Mouse (Mus musculus): ENCODE data around the gene Faf1. TPM values are rescaled to one million over a fixed set of nuclear protein-coding genes. Genes with fewer than 3 reads are reported as not detected.

The Faf1 gene
- polyA plus RNA-seq, 1 experiment from 2014 or later: 18.5 TPM

DNA sequence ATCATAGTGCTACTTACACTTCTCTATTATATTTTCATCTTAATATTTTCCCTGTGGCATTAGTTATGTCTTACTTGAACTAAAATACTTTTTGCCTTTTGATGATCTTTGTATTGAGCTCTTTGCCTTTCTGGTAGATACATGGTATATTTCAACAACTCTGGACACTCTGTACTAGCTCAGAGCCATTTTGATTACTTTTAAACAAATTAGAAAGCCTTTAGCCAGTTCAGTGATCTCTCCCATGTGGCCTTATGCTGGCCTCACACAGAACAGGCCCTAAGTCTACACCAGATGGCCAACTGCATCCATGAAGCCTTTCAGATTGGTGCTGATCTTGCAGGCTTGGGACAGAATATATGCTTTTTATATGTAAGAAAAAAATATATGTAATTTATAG is 23.1 kb upstream of the Faf1 start:
- Histone ChIP-seq H3K4me1 (ENCODE audit: control insufficient read depth, insufficient read depth, low read length) (peaks cover 12% of the 10 kb centered on the region), H3K27me3 (ENCODE audit: control insufficient read depth, insufficient read depth, low read length) (peaks cover 15% of the 10 kb centered on the region), H3K36me3 (ENCODE audit: control insufficient read depth, insufficient read depth) (no peaks in the 10 kb centered on the region), H3K9ac (ENCODE audit: low read length) (no peak overlapping the region), H3K4me2 (ENCODE audit: low read depth, low read length) (no peak overlapping the region), H3K4me3 (ENCODE audit: low read length) (no peak overlapping the region), H3K27ac (ENCODE audit: low read length) (no peak overlapping the region), H3K9me3 (replicated peaks; ENCODE audit: control insufficient read depth, low read length) (no peaks in the 10 kb centered on the region)
- ATAC-seq (replicated peaks; ENCODE audit: extremely low read depth, insufficient read depth, low FRiP score): no peak

DNA sequence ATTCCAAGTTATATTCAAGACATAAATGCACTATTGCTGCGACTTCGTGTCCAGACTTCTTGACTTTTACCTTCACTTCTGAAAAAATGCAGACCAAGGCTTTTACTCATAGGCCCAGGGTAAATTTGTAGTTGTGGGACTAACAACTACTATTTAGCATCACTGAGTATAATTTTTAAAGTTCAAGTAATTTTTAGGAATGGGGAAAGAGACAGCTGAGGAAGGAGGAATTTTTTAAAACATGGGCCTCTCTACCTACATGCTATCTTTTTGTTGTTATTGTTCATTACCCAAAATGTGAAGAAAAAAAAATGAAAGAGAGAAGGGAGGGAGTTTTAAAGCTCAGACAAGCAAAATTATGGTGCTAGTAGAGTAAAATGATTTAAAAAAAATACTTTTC is 21.7 kb upstream of the Faf1 start:
- H3K36me3 ChIP-seq (ENCODE audit: control insufficient read depth, insufficient read depth): no peaks in the 10 kb centered on the region
- peaks cover 22% of the 10 kb centered on the region for H3K27me3 ChIP-seq (ENCODE audit: control insufficient read depth, insufficient read depth, low read length)
- no peak overlapping the region for H3K9ac ChIP-seq (ENCODE audit: low read length)
- H3K9me3 ChIP-seq (replicated peaks; ENCODE audit: control insufficient read depth, low read length): no peaks in the 10 kb centered on the region
- 75% methylated on average over 2 of the region's 2 CpGs for WGBS
- no peak overlapping the region for H3K4me2 ChIP-seq (ENCODE audit: low read depth, low read length)
- no peak overlapping the region for H3K4me3 ChIP-seq (ENCODE audit: low read length)
- H3K4me1 ChIP-seq (ENCODE audit: control insufficient read depth, insufficient read depth, low read length): peaks cover 12% of the 10 kb centered on the region
- ATAC-seq (replicated peaks; ENCODE audit: extremely low read depth, insufficient read depth, low FRiP score): no peak
- no peak overlapping the region for H3K27ac ChIP-seq (ENCODE audit: low read length)

GRCm38 (mm10) chr4:109655738-109656137 is 20.6 kb upstream of the Faf1 start:
- no peaks in the 10 kb centered on the region for H3K9me3 ChIP-seq (replicated peaks; ENCODE audit: control insufficient read depth, low read length)
- peaks cover 29% of the 10 kb centered on the region for H3K27me3 ChIP-seq (ENCODE audit: control insufficient read depth, insufficient read depth, low read length)
- no peaks in the 10 kb centered on the region for H3K36me3 ChIP-seq (ENCODE audit: control insufficient read depth, insufficient read depth)
- no peak overlapping the region for H3K27ac ChIP-seq (ENCODE audit: low read length)
- H3K4me2 ChIP-seq (ENCODE audit: low read depth, low read length): no peak overlapping the region
- H3K9ac ChIP-seq (ENCODE audit: low read length): no peak overlapping the region
- no peak overlapping the region for H3K4me3 ChIP-seq (ENCODE audit: low read length)
- ATAC-seq (replicated peaks; ENCODE audit: extremely low read depth, insufficient read depth, low FRiP score): no peak
- WGBS: 68% methylated on average over 2 of the region's 2 CpGs
- peaks cover 12% of the 10 kb centered on the region for H3K4me1 ChIP-seq (ENCODE audit: control insufficient read depth, insufficient read depth, low read length)

GRCm38 (mm10) chr4:109656301-109656700 is 20.1 kb upstream of the Faf1 start:
- no peak overlapping the region for H3K4me3 ChIP-seq (ENCODE audit: low read length)
- H3K27ac ChIP-seq (ENCODE audit: low read length): no peak overlapping the region

GRCm38 (mm10) chr4:109657021-109657850 is 19.2 kb upstream of the Faf1 start:
- Histone ChIP-seq H3K9ac (ENCODE audit: low read length) (peak overlapping the region; percentile 76), H3K9me3 (replicated peaks; ENCODE audit: control insufficient read depth, low read length) (no peaks in the 10 kb centered on the region), H3K27me3 (ENCODE audit: control insufficient read depth, insufficient read depth, low read length) (peaks cover 34% of the 10 kb centered on the region), H3K36me3 (ENCODE audit: control insufficient read depth, insufficient read depth) (no peaks in the 10 kb centered on the region), H3K4me3 (ENCODE audit: low read length) (peak overlapping the region; percentile 71), H3K4me2 (ENCODE audit: low read depth, low read length) (peak overlapping the region; percentile 98), H3K4me1 (ENCODE audit: control insufficient read depth, insufficient read depth, low read length) (peaks cover 12% of the 10 kb centered on the region), H3K27ac (ENCODE audit: low read length) (no peak overlapping the region)
- WGBS: 1% methylated on average over 53 of the region's 53 CpGs
- peak; percentile 75 for ATAC-seq (replicated peaks; ENCODE audit: extremely low read depth, insufficient read depth, low FRiP score)

More at GRCm38 (mm10) chr4:109656301-109656700, 20.1 kb upstream of the Faf1 start:
- Histone ChIP-seq H3K4me1 (ENCODE audit: control insufficient read depth, insufficient read depth, low read length) (peaks cover 12% of the 10 kb centered on the region), H3K36me3 (ENCODE audit: control insufficient read depth, insufficient read depth) (no peaks in the 10 kb centered on the region), H3K27me3 (ENCODE audit: control insufficient read depth, insufficient read depth, low read length) (peaks cover 32% of the 10 kb centered on the region), H3K9me3 (replicated peaks; ENCODE audit: control insufficient read depth, low read length) (no peaks in the 10 kb centered on the region), H3K9ac (ENCODE audit: low read length) (no peak overlapping the region), H3K4me2 (ENCODE audit: low read depth, low read length) (peak overlapping the region; percentile 98; the same call in 1 of the 2 replicates)
- 52% methylated on average over 4 of the region's 4 CpGs for WGBS
- no peak for ATAC-seq (replicated peaks; ENCODE audit: extremely low read depth, insufficient read depth, low FRiP score)

DNA sequence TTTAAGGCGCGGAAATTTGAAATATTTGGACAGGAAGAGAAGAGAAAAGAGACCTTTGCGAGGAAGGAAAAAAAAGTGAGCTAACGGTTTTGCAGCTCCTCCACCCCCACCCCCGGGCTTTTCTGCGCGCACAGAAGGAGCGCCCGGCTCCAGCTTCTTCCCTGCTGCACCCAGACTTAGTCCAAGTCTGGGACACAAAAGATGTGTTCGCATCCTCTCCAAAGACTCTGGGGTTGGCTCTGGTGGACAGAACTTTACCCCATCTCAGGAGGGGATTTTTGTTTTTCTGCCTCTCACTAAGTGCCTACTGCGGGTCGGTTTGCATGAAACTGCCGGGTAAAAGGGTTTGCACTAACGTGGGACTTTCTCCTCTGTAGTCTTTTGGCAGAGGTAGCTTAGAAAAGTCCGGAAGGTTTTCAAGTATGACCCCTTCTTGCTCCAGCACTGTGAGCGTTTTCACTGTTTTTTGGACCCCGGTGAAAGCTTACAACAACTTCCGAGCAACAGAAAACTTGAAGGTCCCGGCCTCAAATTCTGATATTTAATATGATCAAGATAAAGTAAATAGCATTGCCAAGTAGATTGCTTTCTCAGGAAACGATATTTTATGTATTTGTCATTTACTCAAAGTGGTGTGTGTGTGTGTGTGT is 18.4 kb upstream of the Faf1 start:
- peak overlapping the region; percentile 76 for H3K9ac ChIP-seq (ENCODE audit: low read length)
- H3K4me1 ChIP-seq (ENCODE audit: control insufficient read depth, insufficient read depth, low read length): peaks cover 12% of the 10 kb centered on the region
- H3K27ac ChIP-seq (ENCODE audit: low read length): no peak overlapping the region
- no peak for ATAC-seq (replicated peaks; ENCODE audit: extremely low read depth, insufficient read depth, low FRiP score)
- H3K27me3 ChIP-seq (ENCODE audit: control insufficient read depth, insufficient read depth, low read length): peaks cover 36% of the 10 kb centered on the region
- 4% methylated on average over 20 of the region's 20 CpGs for WGBS
- H3K4me2 ChIP-seq (ENCODE audit: low read depth, low read length): peak overlapping the region; percentile 98
- H3K9me3 ChIP-seq (replicated peaks; ENCODE audit: control insufficient read depth, low read length): no peaks in the 10 kb centered on the region
- H3K4me3 ChIP-seq (ENCODE audit: low read length): peak overlapping the region; percentile 71
- H3K36me3 ChIP-seq (ENCODE audit: control insufficient read depth, insufficient read depth): no peaks in the 10 kb centered on the region

DNA sequence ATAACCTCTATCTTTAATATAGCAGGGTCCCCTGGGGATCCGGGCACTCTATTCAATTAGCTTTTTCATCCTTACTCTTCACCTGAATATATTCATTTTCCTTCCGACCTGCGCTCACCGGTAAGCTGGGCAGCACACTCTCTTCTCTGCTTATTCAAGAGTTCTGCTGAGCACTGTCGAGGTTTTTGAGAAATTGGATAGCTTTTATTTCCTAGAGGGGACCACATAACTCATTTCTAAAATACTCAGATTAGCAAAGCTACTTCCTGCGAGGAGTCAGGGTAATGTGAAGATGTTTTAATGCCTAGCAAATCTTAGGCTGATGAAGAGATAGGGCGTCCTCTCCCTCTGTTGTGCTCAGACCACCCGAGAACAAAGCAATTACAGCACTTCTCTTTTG is 17.6 kb upstream of the Faf1 start:
- peaks cover 36% of the 10 kb centered on the region for H3K27me3 ChIP-seq (ENCODE audit: control insufficient read depth, insufficient read depth, low read length)
- H3K9me3 ChIP-seq (replicated peaks; ENCODE audit: control insufficient read depth, low read length): no peaks in the 10 kb centered on the region
- H3K4me2 ChIP-seq (ENCODE audit: low read depth, low read length): no peak overlapping the region
- WGBS: 29% methylated on average over 8 of the region's 8 CpGs
- no peak for ATAC-seq (replicated peaks; ENCODE audit: extremely low read depth, insufficient read depth, low FRiP score)
- H3K9ac ChIP-seq (ENCODE audit: low read length): no peak overlapping the region
- H3K36me3 ChIP-seq (ENCODE audit: control insufficient read depth, insufficient read depth): no peaks in the 10 kb centered on the region
- no peak overlapping the region for H3K4me3 ChIP-seq (ENCODE audit: low read length)
- H3K4me1 ChIP-seq (ENCODE audit: control insufficient read depth, insufficient read depth, low read length): peaks cover 12% of the 10 kb centered on the region
- H3K27ac ChIP-seq (ENCODE audit: low read length): no peak overlapping the region

DNA sequence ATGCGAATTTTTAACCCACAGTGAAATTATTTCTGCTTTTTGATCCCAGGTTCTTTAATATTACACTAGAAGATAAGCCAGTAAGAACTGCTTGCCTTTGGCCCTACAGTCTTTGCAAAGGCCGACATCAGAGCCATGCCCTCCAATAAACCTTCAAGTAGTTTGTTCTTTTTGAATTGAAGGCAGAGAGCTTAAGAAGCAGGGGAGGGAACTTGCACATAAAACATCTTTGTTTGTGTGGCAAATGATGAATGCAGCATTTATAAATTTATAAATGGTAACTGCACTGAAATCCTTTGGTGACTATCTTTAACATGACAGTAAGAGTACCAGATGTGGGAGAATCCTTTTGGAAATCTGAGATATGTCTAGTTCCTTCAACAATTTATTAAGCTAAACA is 16.8 kb upstream of the Faf1 start:
- H3K9ac ChIP-seq (ENCODE audit: low read length): no peak overlapping the region
- peaks cover 17% of the 10 kb centered on the region for H3K4me1 ChIP-seq (ENCODE audit: control insufficient read depth, insufficient read depth, low read length)
- 73% methylated on average over 2 of the region's 2 CpGs for WGBS
- no peaks in the 10 kb centered on the region for H3K9me3 ChIP-seq (replicated peaks; ENCODE audit: control insufficient read depth, low read length)
- no peak overlapping the region for H3K4me2 ChIP-seq (ENCODE audit: low read depth, low read length)
- H3K27me3 ChIP-seq (ENCODE audit: control insufficient read depth, insufficient read depth, low read length): peaks cover 36% of the 10 kb centered on the region
- H3K36me3 ChIP-seq (ENCODE audit: control insufficient read depth, insufficient read depth): no peaks in the 10 kb centered on the region
- ATAC-seq (replicated peaks; ENCODE audit: extremely low read depth, insufficient read depth, low FRiP score): no peak
- H3K27ac ChIP-seq (ENCODE audit: low read length): no peak overlapping the region
- H3K4me3 ChIP-seq (ENCODE audit: low read length): no peak overlapping the region

GRCm38 (mm10) chr4:109660568-109660967 is 15.8 kb upstream of the Faf1 start:
- Histone ChIP-seq H3K27ac (ENCODE audit: low read length) (no peak overlapping the region), H3K9me3 (replicated peaks; ENCODE audit: control insufficient read depth, low read length) (no peaks in the 10 kb centered on the region), H3K4me3 (ENCODE audit: low read length) (no peak overlapping the region), H3K36me3 (ENCODE audit: control insufficient read depth, insufficient read depth) (no peaks in the 10 kb centered on the region), H3K4me1 (ENCODE audit: control insufficient read depth, insufficient read depth, low read length) (peaks cover 21% of the 10 kb centered on the region), H3K4me2 (ENCODE audit: low read depth, low read length) (no peak overlapping the region), H3K27me3 (ENCODE audit: control insufficient read depth, insufficient read depth, low read length) (peaks cover 32% of the 10 kb centered on the region), H3K9ac (ENCODE audit: low read length) (no peak overlapping the region)
- no peak for ATAC-seq (replicated peaks; ENCODE audit: extremely low read depth, insufficient read depth, low FRiP score)
- 83% methylated on average over 3 of the region's 3 CpGs for WGBS
